Mouse (Mus musculus): ENCODE measurements around the gene Dleu7. TPM values are rescaled to one million over a fixed set of nuclear protein-coding genes. Genes with fewer than 3 reads are reported as not detected.

Dleu7 gene
- polyA plus RNA-seq, 1 experiment: 21.0 TPM

DNA sequence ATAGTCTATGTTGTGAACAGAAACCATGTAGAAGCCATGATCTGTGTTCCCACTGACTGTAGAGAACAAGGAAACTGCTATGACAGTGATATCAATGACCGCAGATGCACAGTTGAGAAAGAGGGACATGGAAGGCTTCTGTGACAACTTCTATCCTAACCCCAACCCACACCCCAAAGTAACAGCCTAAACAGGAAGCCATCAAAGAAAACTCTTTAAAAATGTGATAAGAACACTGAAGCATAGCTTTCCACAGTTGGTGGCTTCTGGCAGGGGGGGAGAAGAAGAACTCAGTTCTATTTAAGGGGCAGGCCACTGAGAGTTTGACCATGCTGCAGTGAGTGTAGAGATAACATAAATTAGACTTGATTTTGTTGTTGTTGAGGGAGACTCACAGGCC lies 18.8 kb upstream of the Dleu7 start:
- DNase-seq: no peak
- TF ChIP-seq POLR2A (IDR thresholded peaks at IDR 0.05; ENCODE audit: low read depth, low read length): no peak
- no peak for TF ChIP-seq CTCF (conservative IDR thresholded peaks at IDR 0.05; ENCODE audit: insufficient read depth, insufficient read length, low read depth, low read length)
- WGBS: 94% methylated on average over 1 of the region's 1 CpGs
- H3K36me3 ChIP-seq (ENCODE audit: control insufficient read depth, insufficient read depth, low read length): no peaks in the 10 kb centered on the region
- no peaks in the 10 kb centered on the region for H3K27me3 ChIP-seq (replicated peaks; ENCODE audit: control insufficient read depth, insufficient read depth, low read length)
- no peak overlapping the region for H3K4me3 ChIP-seq (ENCODE audit: insufficient read depth, low read depth, low read length)
- no peak overlapping the region for H3K27ac ChIP-seq (ENCODE audit: insufficient read depth, low read depth, low read length)
- H3K4me1 ChIP-seq (ENCODE audit: control insufficient read depth, insufficient read depth, low read length): no peaks in the 10 kb centered on the region

DNA sequence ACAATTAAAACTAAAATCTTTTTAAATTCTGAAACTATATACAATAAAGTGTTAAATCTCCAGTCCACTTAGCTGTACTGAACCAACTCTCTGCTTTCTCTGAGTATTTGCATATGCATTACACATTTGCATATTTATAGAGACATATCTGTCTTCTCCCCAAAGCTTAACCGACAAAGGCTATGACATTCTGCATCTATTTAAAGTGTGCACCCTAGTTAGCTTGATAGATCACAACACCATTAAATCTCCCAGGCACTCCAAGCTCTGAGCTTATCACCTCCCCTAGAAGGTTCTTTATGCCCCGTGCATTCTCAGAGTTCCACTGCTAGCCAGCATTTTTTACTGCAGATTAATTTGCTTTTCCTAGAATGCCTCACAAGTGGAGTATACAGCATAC lies 16.2 kb upstream of the Dleu7 start:
- Histone ChIP-seq H3K4me3 (ENCODE audit: insufficient read depth, low read depth, low read length) (no peak overlapping the region), H3K27ac (ENCODE audit: insufficient read depth, low read depth, low read length) (no peak overlapping the region), H3K36me3 (ENCODE audit: control insufficient read depth, insufficient read depth, low read length) (no peaks in the 10 kb centered on the region), H3K27me3 (replicated peaks; ENCODE audit: control insufficient read depth, insufficient read depth, low read length) (no peaks in the 10 kb centered on the region), H3K4me1 (ENCODE audit: control insufficient read depth, insufficient read depth, low read length) (no peaks in the 10 kb centered on the region)
- no peak for DNase-seq
- WGBS: 43% methylated on average over 2 of the region's 2 CpGs
- no peak for TF ChIP-seq POLR2A (IDR thresholded peaks at IDR 0.05; ENCODE audit: low read depth, low read length)
- no peak for TF ChIP-seq CTCF (conservative IDR thresholded peaks at IDR 0.05; ENCODE audit: insufficient read depth, insufficient read length, low read depth, low read length)

DNA sequence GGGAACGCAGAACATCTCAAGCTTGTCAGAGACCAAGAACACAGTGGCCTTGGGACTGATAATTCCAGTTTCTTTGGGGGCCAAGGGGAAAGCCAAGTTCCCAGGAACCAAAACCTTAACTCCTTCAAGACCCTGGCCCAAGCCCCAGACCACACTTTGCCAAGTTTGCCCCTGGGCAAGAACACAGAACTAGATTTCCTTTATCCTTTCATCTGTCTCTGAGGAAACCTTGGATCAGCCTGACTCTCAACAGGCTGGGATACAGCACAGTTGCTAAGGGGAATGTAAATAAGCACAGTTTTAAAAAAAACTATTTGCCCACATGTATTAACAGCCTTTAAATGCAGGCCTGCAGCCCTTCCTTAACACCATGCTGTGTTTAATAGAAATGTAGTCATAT lies 14.7 kb upstream of the Dleu7 start:
- 98% methylated on average over 1 of the region's 1 CpGs for WGBS
- Histone ChIP-seq H3K27ac (ENCODE audit: insufficient read depth, low read depth, low read length) (no peak overlapping the region), H3K36me3 (ENCODE audit: control insufficient read depth, insufficient read depth, low read length) (no peaks in the 10 kb centered on the region), H3K4me1 (ENCODE audit: control insufficient read depth, insufficient read depth, low read length) (no peaks in the 10 kb centered on the region), H3K4me3 (ENCODE audit: insufficient read depth, low read depth, low read length) (no peak overlapping the region), H3K27me3 (replicated peaks; ENCODE audit: control insufficient read depth, insufficient read depth, low read length) (no peaks in the 10 kb centered on the region)
- TF ChIP-seq CTCF (conservative IDR thresholded peaks at IDR 0.05; ENCODE audit: insufficient read depth, insufficient read length, low read depth, low read length): no peak
- TF ChIP-seq POLR2A (IDR thresholded peaks at IDR 0.05; ENCODE audit: low read depth, low read length): no peak
- no peak for DNase-seq

DNA sequence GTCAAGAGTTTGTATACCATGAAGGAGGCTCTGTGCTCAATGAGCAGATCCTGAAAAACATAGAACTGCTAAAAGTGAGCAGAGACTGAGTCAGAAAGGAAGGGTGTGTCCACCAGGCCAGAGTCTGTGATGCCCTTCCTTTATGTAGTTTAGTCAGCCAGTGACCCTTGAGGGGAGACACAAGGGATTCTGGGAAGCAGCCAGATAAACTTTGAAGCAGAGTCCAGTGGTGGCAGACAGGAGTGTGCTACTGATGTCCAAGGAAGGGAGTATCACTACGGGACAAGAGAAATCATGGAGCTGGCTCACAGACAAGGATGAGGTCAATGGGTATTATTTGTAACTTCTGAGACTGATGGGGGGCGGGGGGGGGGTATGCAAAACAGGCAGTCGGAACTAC lies 7.2 kb upstream of the Dleu7 start:
- Histone ChIP-seq H3K36me3 (ENCODE audit: control insufficient read depth, insufficient read depth, low read length) (no peaks in the 10 kb centered on the region), H3K27ac (ENCODE audit: insufficient read depth, low read depth, low read length) (no peak overlapping the region), H3K4me3 (ENCODE audit: insufficient read depth, low read depth, low read length) (no peak overlapping the region), H3K4me1 (ENCODE audit: control insufficient read depth, insufficient read depth, low read length) (peaks cover 4% of the 10 kb centered on the region; the same call in 1 of the 2 replicates), H3K27me3 (replicated peaks; ENCODE audit: control insufficient read depth, insufficient read depth, low read length) (no peaks in the 10 kb centered on the region)
- TF ChIP-seq CTCF (conservative IDR thresholded peaks at IDR 0.05; ENCODE audit: insufficient read depth, insufficient read length, low read depth, low read length): no peak
- TF ChIP-seq POLR2A (IDR thresholded peaks at IDR 0.05; ENCODE audit: low read depth, low read length): no peak
- 56% methylated on average over 3 of the region's 3 CpGs for WGBS
- DNase-seq: peak; percentile 75

DNA sequence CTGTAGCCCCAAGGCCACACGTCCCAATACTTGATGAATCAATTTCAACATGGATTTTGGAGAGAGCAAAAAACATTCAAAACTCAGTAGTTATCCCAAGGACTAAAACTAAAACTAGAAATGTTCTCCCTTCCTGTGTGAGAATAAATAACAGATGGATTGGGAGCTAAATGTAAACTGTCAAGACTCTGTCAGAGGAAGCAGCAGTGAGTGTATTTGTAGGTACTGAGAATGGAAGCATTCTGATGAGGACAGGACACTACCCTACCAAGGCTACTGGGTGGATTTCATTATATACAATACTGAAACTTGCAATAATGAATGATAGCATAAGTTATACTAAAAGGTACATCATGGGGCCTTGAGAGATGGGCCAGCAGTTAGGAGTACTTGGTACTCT lies 6.0 kb upstream of the Dleu7 start:
- no peak for TF ChIP-seq POLR2A (IDR thresholded peaks at IDR 0.05; ENCODE audit: low read depth, low read length)
- TF ChIP-seq CTCF (conservative IDR thresholded peaks at IDR 0.05; ENCODE audit: insufficient read depth, insufficient read length, low read depth, low read length): no peak
- Histone ChIP-seq H3K27me3 (replicated peaks; ENCODE audit: control insufficient read depth, insufficient read depth, low read length) (no peaks in the 10 kb centered on the region), H3K4me3 (ENCODE audit: insufficient read depth, low read depth, low read length) (no peak overlapping the region), H3K27ac (ENCODE audit: insufficient read depth, low read depth, low read length) (no peak overlapping the region), H3K4me1 (ENCODE audit: control insufficient read depth, insufficient read depth, low read length) (peaks cover 4% of the 10 kb centered on the region; the same call in 1 of the 2 replicates), H3K36me3 (ENCODE audit: control insufficient read depth, insufficient read depth, low read length) (no peaks in the 10 kb centered on the region)
- 98% methylated on average over 1 of the region's 1 CpGs for WGBS
- DNase-seq: no peak

DNA sequence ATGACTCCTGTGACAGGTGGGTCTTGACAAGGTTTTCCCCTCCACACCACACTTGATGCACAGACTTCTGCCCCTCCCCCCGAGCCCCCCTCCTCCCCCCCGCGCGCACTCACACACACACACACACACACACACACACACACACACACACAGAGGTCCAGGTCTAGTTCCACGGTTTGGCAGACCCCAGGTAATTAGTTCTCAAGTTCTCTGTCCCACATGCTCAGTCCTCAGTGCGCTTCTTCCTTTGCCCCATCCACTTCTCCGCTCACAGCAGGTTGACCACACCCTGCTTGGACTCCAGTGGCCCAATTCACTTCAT lies 720 bp downstream of the Dleu7 start:
- Histone ChIP-seq H3K27ac (ENCODE audit: insufficient read depth, low read depth, low read length) (peak overlapping the region; percentile 75), H3K4me3 (ENCODE audit: insufficient read depth, low read depth, low read length) (peak overlapping the region; percentile 52), H3K4me1 (ENCODE audit: control insufficient read depth, insufficient read depth, low read length) (peaks cover 6% of the 10 kb centered on the region), H3K27me3 (replicated peaks; ENCODE audit: control insufficient read depth, insufficient read depth, low read length) (no peaks in the 10 kb centered on the region), H3K36me3 (ENCODE audit: control insufficient read depth, insufficient read depth, low read length) (no peaks in the 10 kb centered on the region)
- DNase-seq: no peak
- WGBS: 43% methylated on average over 7 of the region's 7 CpGs
- TF ChIP-seq CTCF (conservative IDR thresholded peaks at IDR 0.05; ENCODE audit: insufficient read depth, insufficient read length, low read depth, low read length) (no peak), POLR2A (IDR thresholded peaks at IDR 0.05; ENCODE audit: low read depth, low read length) (no peak)

DNA sequence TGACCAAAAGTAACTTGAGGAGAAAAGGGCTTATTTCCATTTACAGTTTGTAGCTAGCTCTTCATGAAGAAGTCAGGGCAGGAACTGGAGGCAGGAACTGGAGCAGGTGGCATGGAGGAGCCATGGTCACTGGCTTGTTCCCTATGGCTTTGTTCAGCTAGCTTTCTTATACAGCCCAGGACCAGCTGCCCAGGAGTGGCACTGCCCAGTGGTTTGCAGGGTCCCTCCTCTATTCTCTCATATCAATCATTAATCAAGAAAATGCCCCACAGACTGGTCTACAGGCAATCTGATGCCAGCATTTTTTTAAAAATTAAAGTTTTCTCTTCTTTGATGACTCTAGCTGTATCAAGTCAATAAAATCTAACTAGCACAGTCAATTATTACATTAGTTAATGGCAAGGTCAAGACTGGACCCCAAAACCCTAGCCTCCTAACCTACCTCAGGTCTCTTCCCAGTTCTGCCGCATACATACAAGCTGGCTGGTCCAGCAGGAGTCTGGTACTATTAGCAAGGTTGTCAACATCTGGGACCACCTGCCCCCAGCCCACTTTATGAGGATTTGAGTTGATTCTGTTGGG lies 1.4 kb downstream of the Dleu7 start:
- no peaks in the 10 kb centered on the region for H3K36me3 ChIP-seq (ENCODE audit: control insufficient read depth, insufficient read depth, low read length)
- peaks cover 6% of the 10 kb centered on the region for H3K4me1 ChIP-seq (ENCODE audit: control insufficient read depth, insufficient read depth, low read length)
- 69% methylated on average over 1 of the region's 1 CpGs for WGBS
- TF ChIP-seq POLR2A (IDR thresholded peaks at IDR 0.05; ENCODE audit: low read depth, low read length) (no peak), CTCF (conservative IDR thresholded peaks at IDR 0.05; ENCODE audit: insufficient read depth, insufficient read length, low read depth, low read length) (no peak)
- H3K4me3 ChIP-seq (ENCODE audit: insufficient read depth, low read depth, low read length): peak overlapping the region; percentile 40
- H3K27ac ChIP-seq (ENCODE audit: insufficient read depth, low read depth, low read length): peak overlapping the region; percentile 83
- H3K27me3 ChIP-seq (replicated peaks; ENCODE audit: control insufficient read depth, insufficient read depth, low read length): no peaks in the 10 kb centered on the region
- peak; percentile 79 for DNase-seq
